Mouse (Mus musculus) spleen, adult 2 months (tissue): ENCODE measurements at regions not wholly inside any gene's neighbourhood (a gene's known extent, or its start where the extent isn't known, plus 50 kb on each side); places are given as distances from the start of the nearest gene placed in this dataset.

Experiments used
- DNase-seq, 2 experiments: peaks; one replicate each; pipeline versions ENCODE4 v3.0.0 to v3.0.0-alpha.2; 2012 to 2021; ENCODE audit warnings: low spot score in 2 of 2, low read depth in 1 of 2
- H3K27ac ChIP-seq: fragments of 200-500 bp; 2 replicates; pipeline ENCODE4 v1.5.1; 2012; ENCODE audit warnings: low read length, inconsistent platforms; ENCODE audit not compliant: insufficient read depth
- H3K27me3 ChIP-seq: fragments of 200-500 bp; 2 replicates; pipeline ENCODE4 v1.6.1; 2012; ENCODE audit warnings: mild to moderate bottlenecking, moderate library complexity, low read length, inconsistent platforms; ENCODE audit not compliant: control insufficient read depth, insufficient read depth
- H3K36me3 ChIP-seq: fragments of 200-500 bp; 2 replicates; pipeline ENCODE4 v1.6.1; 2012; ENCODE audit warnings: mild to moderate bottlenecking, low read length, inconsistent platforms; ENCODE audit not compliant: control insufficient read depth, insufficient read depth
- H3K4me1 ChIP-seq: fragments of 200-500 bp; 2 replicates; pipeline ENCODE4 v1.6.1; 2011; ENCODE audit warnings: inconsistent platforms; ENCODE audit not compliant: control insufficient read depth, insufficient read depth, insufficient read length
- H3K4me3 ChIP-seq: fragments of 200-500 bp; 2 replicates; pipeline ENCODE4 v1.5.1; 2011; ENCODE audit warnings: mild to moderate bottlenecking, inconsistent platforms; ENCODE audit not compliant: insufficient read depth, insufficient read length; ENCODE audit errors: extremely low read depth
- CTCF ChIP-seq: fragments of 200-500 bp; IDR thresholded peaks from 2 replicates; pipeline ENCODE4 v1.5.1; 2011; ENCODE audit warnings: mild to moderate bottlenecking, inconsistent platforms; ENCODE audit not compliant: insufficient read depth, insufficient read length, insufficient replicate concordance; ENCODE audit errors: extremely low read depth
- POLR2A ChIP-seq: fragments of 200-500 bp; IDR thresholded peaks from 2 replicates; pipeline ENCODE4 v1.6.1; 2011; ENCODE audit warnings: low read depth, low read length, inconsistent platforms
- WGBS: fragments of 180-500 bp; shearing (Covaris S2); methylation state at CpG from one replicate; pipeline ENCODE4 v1.1.7; 2018; 5-methylcytosine and 5-hydroxymethylcytosine counted together

GRCm38 (mm10) chr7:75360874-75361273, 51.8 kb upstream of the Sv2b start:
- no peak for TF ChIP-seq CTCF
- TF ChIP-seq POLR2A, result no peak
- Histone ChIP-seq H3K4me1 (no peaks in the 10 kb centered on the region), H3K4me3 (no peak overlapping the region), H3K36me3 (no peaks in the 10 kb centered on the region), H3K27me3 (no peaks in the 10 kb centered on the region), H3K27ac (no peak overlapping the region)
- WGBS, result 30% methylated on average over 6 of the region's 6 CpGs
- no peak for DNase-seq

- Histone ChIP-seq H3K36me3 (no peaks in the 10 kb centered on the region), H3K4me3 (no peak overlapping the region), H3K27me3 (no peaks in the 10 kb centered on the region), H3K4me1 (no peaks in the 10 kb centered on the region), H3K27ac (no peak overlapping the region)
- peak; percentile 6 to 59 for DNase-seq
- 8% methylated on average over 6 of the region's 6 CpGs for WGBS
- TF ChIP-seq CTCF (no peak), POLR2A (no peak)
Observed at GRCm38 (mm10) chr7:75362541-75362940, 53.5 kb upstream of the Sv2b start.

GRCm38 (mm10) chr7:75365480-75365879, 56.4 kb upstream of the Sv2b start:
- Histone ChIP-seq H3K4me3 (no peak overlapping the region), H3K27ac (no peak overlapping the region), H3K4me1 (peaks cover 2% of the 10 kb centered on the region; the same call in 1 of the 2 replicates), H3K27me3 (no peaks in the 10 kb centered on the region), H3K36me3 (no peaks in the 10 kb centered on the region)
- WGBS, result 40% methylated on average over 3 of the region's 3 CpGs
- TF ChIP-seq POLR2A, result no peak
- no peak for TF ChIP-seq CTCF
- DNase-seq, result no peak

GRCm38 (mm10) chr7:75366285-75366882, 57.3 kb upstream of the Sv2b start:
- DNase-seq, result peak; percentile 47 to 77
- peaks cover 5% of the 10 kb centered on the region; the same call in 1 of the 2 replicates for H3K4me1 ChIP-seq
- WGBS, result 8% methylated on average over 8 of the region's 8 CpGs
- H3K4me3 ChIP-seq, result no peak overlapping the region
- no peaks in the 10 kb centered on the region for H3K36me3 ChIP-seq
- no peaks in the 10 kb centered on the region for H3K27me3 ChIP-seq
- TF ChIP-seq CTCF, result peak; percentile 93; the same call in 1 of the 2 replicates
- TF ChIP-seq POLR2A, result no peak
- H3K27ac ChIP-seq, result no peak overlapping the region

- no peaks in the 10 kb centered on the region for H3K36me3 ChIP-seq
- DNase-seq, result no peak
- H3K4me1 ChIP-seq, result peaks cover 9% of the 10 kb centered on the region
- WGBS, result 83% methylated on average over 9 of the region's 9 CpGs
- no peak overlapping the region for H3K27ac ChIP-seq
- H3K27me3 ChIP-seq, result no peaks in the 10 kb centered on the region
- TF ChIP-seq POLR2A (no peak), CTCF (no peak)
- no peak overlapping the region for H3K4me3 ChIP-seq
Observed at GRCm38 (mm10) chr7:75368315-75368714, 59.3 kb upstream of the Sv2b start.

GRCm38 (mm10) chr7:75369366-75369765, 60.3 kb upstream of the Sv2b start:
- H3K4me3 ChIP-seq, result no peak overlapping the region
- no peaks in the 10 kb centered on the region for H3K27me3 ChIP-seq
- TF ChIP-seq CTCF (no peak), POLR2A (no peak)
- peaks cover 9% of the 10 kb centered on the region for H3K4me1 ChIP-seq
- no peak for DNase-seq
- H3K36me3 ChIP-seq, result no peaks in the 10 kb centered on the region
- H3K27ac ChIP-seq, result no peak overlapping the region
- WGBS, result 67% methylated on average over 4 of the region's 4 CpGs
